Mouse (Mus musculus): Measurements from ENCODE around the gene Fam84b. TPM values are rescaled to one million over a fixed set of nuclear protein-coding genes. Genes with fewer than 3 reads are reported as not detected.

The Fam84b gene
- polyA plus RNA-seq, 1 experiment from 2014 or later, result 8.7 TPM

DNA sequence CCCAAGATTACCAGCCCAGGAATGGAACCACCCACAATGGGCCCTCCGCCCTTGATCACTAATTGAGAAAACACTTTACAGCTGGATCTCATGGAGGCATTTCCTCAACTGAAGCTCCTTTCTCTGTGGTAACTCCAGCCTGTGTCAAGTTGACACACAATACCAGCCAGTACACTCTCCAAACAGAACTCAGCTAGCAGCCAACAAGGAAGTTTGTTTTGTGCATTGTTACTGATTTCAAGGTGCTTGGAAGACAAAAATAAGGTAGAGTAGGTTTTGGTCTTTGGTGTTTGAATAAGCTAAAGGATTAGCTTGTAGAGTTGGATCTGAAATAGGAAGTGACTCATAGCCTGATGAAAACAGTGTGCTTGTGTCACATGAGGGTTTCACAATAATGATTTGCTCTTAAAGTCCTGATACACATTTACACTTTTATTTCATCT is 74.0 kb downstream of the Fam84b start:
- 71% methylated on average over 1 of the region's 1 CpGs for WGBS

DNA sequence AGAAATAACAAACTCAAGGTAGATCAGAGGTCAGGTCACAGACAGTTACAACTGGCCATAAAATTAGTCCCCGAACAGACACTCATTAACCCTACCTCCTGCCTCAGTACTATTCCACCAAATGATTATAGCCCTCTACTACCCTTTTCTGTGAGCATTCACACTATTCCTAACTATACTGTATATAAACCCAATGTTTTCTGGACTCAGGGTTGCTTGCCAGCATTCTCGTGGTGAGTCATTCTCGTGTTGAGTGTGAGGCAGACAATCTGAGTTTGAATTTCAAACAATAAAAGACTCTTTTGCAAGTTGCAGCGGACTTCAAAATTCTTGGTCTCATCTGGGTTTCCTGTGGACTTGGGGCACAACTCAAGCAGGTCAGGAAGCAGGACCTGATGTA is 74.5 kb downstream of the Fam84b start:
- H3K9me3 ChIP-seq, result no peaks in the 10 kb centered on the region
- H3K4me1 ChIP-seq, result no peaks in the 10 kb centered on the region
- ATAC-seq (ENCODE audit: insufficient number of reproducible peaks, low FRiP score, low TSS enrichment, low read depth), result no peak
- H3K36me3 ChIP-seq, result no peaks in the 10 kb centered on the region
- WGBS, result 52% methylated on average over 4 of the region's 4 CpGs
- H3K27me3 ChIP-seq, result no peaks in the 10 kb centered on the region
- H3K4me3 ChIP-seq, result no peak overlapping the region
- H3K4me2 ChIP-seq, result no peak overlapping the region
- H3K27ac ChIP-seq, result no peak overlapping the region
- no peak overlapping the region for H3K9ac ChIP-seq

More for the DNA sequence above, 74.0 kb downstream of the Fam84b start:
- ATAC-seq (ENCODE audit: insufficient number of reproducible peaks, low FRiP score, low TSS enrichment, low read depth), result no peak
- Histone ChIP-seq H3K27ac (no peak overlapping the region), H3K4me3 (no peak overlapping the region), H3K9me3 (no peaks in the 10 kb centered on the region), H3K4me1 (no peaks in the 10 kb centered on the region), H3K4me2 (no peak overlapping the region), H3K36me3 (no peaks in the 10 kb centered on the region), H3K9ac (no peak overlapping the region), H3K27me3 (no peaks in the 10 kb centered on the region)

Other genes starting within 250 kb of the Fam84b start
- not detected in 2 replicates for gene A1bg, start 69.2 kb upstream of the Fam84b start, polyA plus RNA-seq (2015; fragmentation: Nextera tagmentation; extraction: Ambion mirVana)

All from limb, embryonic 15.5 days (tissue).